Mouse (Mus musculus) cerebellum, adult 2 months (tissue): ENCODE measurements around the gene Pdlim7. TPM values are rescaled to one million over a fixed set of nuclear protein-coding genes. Genes with fewer than 3 reads are reported as not detected.

ENCODE experiments used
- DNase-seq, 2 experiments: peaks; one replicate each; pipeline ENCODE4 v3.0.0; 2021
- H3K27ac ChIP-seq: fragments of 200-500 bp; 2 replicates; pipeline ENCODE4 v1.5.1; 2012; ENCODE audit warnings: low read length, control low read depth, inconsistent platforms; ENCODE audit not compliant: insufficient read depth
- H3K27me3 ChIP-seq: fragments of 200-500 bp; 2 replicates; pipeline ENCODE4 v1.6.1; 2012; ENCODE audit warnings: inconsistent platforms, mild to moderate bottlenecking, low read length, moderate library complexity; ENCODE audit not compliant: control insufficient read depth, insufficient read depth
- H3K4me1 ChIP-seq: fragments of 200-500 bp; 2 replicates; pipeline ENCODE4 v1.6.1; 2011; ENCODE audit warnings: low read length; ENCODE audit not compliant: control insufficient read depth, insufficient read depth
- H3K4me3 ChIP-seq: fragments of 200-500 bp; replicated peaks from 2 replicates; pipeline ENCODE3; 2011; ENCODE audit warnings: mild to moderate bottlenecking, low read depth, low read length, control low read depth; ENCODE audit not compliant: insufficient read depth
- CTCF ChIP-seq: fragments of 200-500 bp; IDR thresholded peaks from 2 replicates; pipeline ENCODE4 v1.5.1; 2011; ENCODE audit warnings: low read depth, mild to moderate bottlenecking, control low read depth, low read length, moderate library complexity, borderline replicate concordance; ENCODE audit not compliant: insufficient read depth
- POLR2A ChIP-seq: fragments of 200-500 bp; IDR thresholded peaks from 2 replicates; pipeline ENCODE4 v1.6.1; 2011; ENCODE audit warnings: low read length, control low read depth, borderline replicate concordance; ENCODE audit not compliant: insufficient read depth
- WGBS: fragments of 180-500 bp; shearing (Covaris S2); methylation state at CpG from one replicate; pipeline ENCODE4 v1.1.7; 2018; 5-methylcytosine and 5-hydroxymethylcytosine counted together
- polyA plus RNA-seq: library from polyadenylated mRNA; depleted of rRNA; stranded (reverse); fragments of >200 nt; gene quantifications from 2 replicates; pipeline ENCODE4 v1.2.3, GENCODE M21; 2012

Gene Pdlim7
- polyA plus RNA-seq, 1 experiment, result 66.8 TPM

- 41% methylated on average over 18 of the region's 18 CpGs for WGBS
- peaks cover 16% of the 10 kb centered on the region for H3K4me1 ChIP-seq
- H3K27ac ChIP-seq, result no peak overlapping the region
- H3K4me3 ChIP-seq, result peak overlapping the region; percentile 10
- no peaks in the 10 kb centered on the region for H3K27me3 ChIP-seq
- TF ChIP-seq POLR2A (no peak), CTCF (no peak)
- peak; percentile 32 to 35 for DNase-seq
Measured at GRCm38 (mm10) chr13:55473076-55473831, 40.2 kb downstream of the Pdlim7 start.

DNA sequence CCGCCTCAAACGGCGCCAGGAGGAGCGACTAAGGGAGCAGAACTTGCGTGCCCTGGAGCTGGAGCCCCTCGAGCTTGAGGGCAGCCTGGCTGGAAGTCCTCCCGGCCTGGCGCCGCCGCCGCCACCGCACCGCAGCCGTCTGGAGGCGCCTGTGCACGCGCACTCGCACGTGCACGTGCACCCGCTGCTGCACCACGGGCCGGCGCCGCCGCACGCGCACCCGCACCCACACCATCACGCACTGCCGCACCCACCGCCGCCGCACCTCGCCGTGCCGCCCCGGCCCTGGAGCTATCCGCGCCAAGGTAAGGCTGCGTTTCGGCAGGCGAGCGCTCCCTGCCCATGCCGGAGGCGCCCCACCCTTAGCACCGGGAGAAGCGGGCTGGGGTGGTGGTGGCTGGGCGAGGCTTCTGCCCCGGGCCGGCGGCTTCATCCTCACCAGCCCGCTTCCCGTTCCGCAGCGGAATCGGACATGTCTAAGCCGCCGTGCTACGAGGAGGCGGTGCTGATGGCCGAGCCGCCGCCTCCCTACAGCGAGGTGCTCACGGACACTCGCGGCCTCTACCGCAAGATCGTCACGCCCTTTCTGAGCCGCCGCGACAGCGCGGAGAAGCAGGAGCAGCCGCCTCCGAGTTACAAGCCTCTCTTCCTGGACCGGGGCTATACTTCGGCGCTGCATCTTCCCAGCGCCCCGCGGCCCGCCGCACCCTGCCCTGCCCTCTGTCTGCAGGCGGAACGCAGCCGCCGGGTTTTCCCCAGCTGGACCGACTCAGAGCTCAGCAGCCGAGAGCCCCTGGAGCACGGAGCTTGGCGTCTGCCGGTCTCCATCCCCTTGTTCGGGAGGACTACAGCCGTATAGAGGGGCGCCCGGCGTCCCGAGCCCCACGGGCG is 41.1 kb downstream of the Pdlim7 start:
- TF ChIP-seq POLR2A (no peak), CTCF (no peak)
- Histone ChIP-seq H3K4me1 (peaks cover 16% of the 10 kb centered on the region), H3K4me3 (peak overlapping the region; percentile 50), H3K27ac (no peak overlapping the region), H3K27me3 (no peaks in the 10 kb centered on the region)
- under 1% methylated on average over 103 of the region's 103 CpGs for WGBS
- peak; percentile 70 to 77 for DNase-seq

GRCm38 (mm10) chr13:55471819-55472131 is 41.7 kb downstream of the Pdlim7 start:
- peak overlapping the region; percentile 50 for H3K4me3 ChIP-seq
- H3K27ac ChIP-seq, result no peak overlapping the region
- TF ChIP-seq POLR2A, result no peak
- no peak for TF ChIP-seq CTCF
- WGBS, result under 1% methylated on average over 31 of the region's 31 CpGs
- H3K4me1 ChIP-seq, result peaks cover 16% of the 10 kb centered on the region
- no peak for DNase-seq
- H3K27me3 ChIP-seq, result no peaks in the 10 kb centered on the region

GRCm38 (mm10) chr13:55471156-55471818 is 42.2 kb downstream of the Pdlim7 start:
- Histone ChIP-seq H3K27me3 (no peaks in the 10 kb centered on the region), H3K4me1 (peaks cover 16% of the 10 kb centered on the region), H3K27ac (no peak overlapping the region), H3K4me3 (peak overlapping the region; percentile 50)
- DNase-seq, result peak; percentile 77 to 86
- under 1% methylated on average over 54 of the region's 54 CpGs for WGBS
- TF ChIP-seq POLR2A (no peak), CTCF (peak; percentile 76)

GRCm38 (mm10) chr13:55470372-55470771 is 43.1 kb downstream of the Pdlim7 start:
- Histone ChIP-seq H3K27me3 (no peaks in the 10 kb centered on the region), H3K4me1 (peaks cover 16% of the 10 kb centered on the region), H3K27ac (no peak overlapping the region), H3K4me3 (no peak overlapping the region)
- 5% methylated on average over 9 of the region's 9 CpGs for WGBS
- TF ChIP-seq CTCF (no peak), POLR2A (no peak)
- DNase-seq, result peak; percentile 89 to 93

DNA sequence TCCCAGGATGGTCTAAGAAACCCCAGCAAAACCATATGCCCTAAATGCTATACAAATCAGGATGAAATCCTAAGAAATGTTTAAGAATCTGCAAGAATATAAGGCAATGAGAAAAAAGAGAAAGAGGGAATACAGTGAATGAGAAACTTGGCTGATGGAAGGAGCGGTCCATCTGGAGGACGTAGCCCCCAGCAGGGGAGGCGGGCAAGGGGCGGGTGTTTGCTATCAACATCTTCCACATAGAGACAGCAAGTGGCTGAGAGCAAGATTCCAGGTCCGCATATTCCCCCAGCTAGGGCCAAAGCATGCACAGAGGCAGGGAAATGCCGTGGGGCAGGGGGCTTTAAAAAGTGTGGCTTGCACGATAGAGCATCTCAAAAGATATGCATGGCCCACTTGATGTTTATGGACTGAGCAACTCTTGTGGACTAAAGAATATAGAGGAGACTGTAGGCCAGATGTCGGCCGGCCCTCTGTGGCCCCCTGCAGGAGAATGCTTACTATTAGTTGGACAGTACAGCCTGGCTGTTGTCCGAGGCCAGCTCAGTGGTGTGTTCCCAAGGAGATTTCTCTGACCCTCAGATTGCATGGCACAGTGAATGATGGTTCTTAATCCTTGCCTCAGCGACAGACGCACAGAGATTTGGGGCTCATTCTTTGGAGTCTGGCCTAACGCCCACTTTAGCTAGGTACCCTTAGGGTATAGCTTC is 44.5 kb downstream of the Pdlim7 start:
- no peak for DNase-seq
- 54% methylated on average over 13 of the region's 13 CpGs for WGBS
- H3K27ac ChIP-seq, result no peak overlapping the region
- H3K4me3 ChIP-seq, result no peak overlapping the region
- H3K4me1 ChIP-seq, result peaks cover 16% of the 10 kb centered on the region
- no peaks in the 10 kb centered on the region for H3K27me3 ChIP-seq
- TF ChIP-seq CTCF (no peak), POLR2A (no peak)

DNA sequence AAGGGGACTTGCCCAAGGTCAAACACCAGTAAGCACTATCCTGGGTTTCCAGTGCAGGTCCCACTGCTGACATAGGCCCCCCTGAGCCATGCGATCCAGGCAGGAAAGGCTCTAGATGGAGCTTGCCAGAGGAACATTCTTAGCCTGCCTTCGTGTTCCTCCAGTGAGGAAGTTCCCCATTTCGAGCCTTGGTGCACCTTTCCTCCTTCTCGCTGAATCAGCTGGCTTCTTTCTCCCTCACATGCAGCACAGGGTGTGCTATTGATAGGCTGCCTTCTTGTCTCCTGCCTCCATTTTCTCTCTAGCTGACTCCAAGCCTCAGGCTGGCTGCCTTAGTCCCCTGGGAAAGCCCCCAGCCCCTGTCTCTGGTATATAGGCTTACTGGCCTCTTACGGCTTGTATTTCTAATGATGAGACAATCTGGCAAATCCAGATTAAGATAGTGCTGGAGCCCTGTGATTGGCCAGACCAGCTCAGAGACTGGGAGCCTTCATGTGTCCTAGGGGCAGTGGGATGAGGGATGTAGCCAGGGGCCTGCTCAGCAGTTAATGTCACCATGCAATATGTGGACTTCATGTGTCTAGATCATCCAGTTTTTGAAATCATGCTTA is 47.5 kb downstream of the Pdlim7 start:
- Histone ChIP-seq H3K4me3 (no peak overlapping the region), H3K27ac (no peak overlapping the region), H3K27me3 (no peaks in the 10 kb centered on the region), H3K4me1 (peaks cover 9% of the 10 kb centered on the region)
- TF ChIP-seq POLR2A, result no peak
- no peak for TF ChIP-seq CTCF
- no peak for DNase-seq
- 95% methylated on average over 5 of the region's 5 CpGs for WGBS
